Mouse (Mus musculus) heart, postnatal 36 days (tissue): ENCODE results near the gene Lair1. TPM values are rescaled to one million over a fixed set of nuclear protein-coding genes. Genes with fewer than 3 reads are reported as not detected.
A peak's percentile ranks its signal among the peaks of the same experiment; 100 is the strongest.
"Not testable (repeated sequence)": the region's sequence is repeated elsewhere in the genome, so short reads cannot be mapped to it uniquely, and the experiment has no call there.

Experiments
- DNase-seq, 2 experiments: peaks; one replicate each; pipeline ENCODE4 v3.0.0; 2021 to 2022
- intact Hi-C: fragments of 180-260 bp; cut with DNase I; formaldehyde crosslinking; loops from one replicate; pipeline ENCODE4 v1.15.1; 2025
- total RNA-seq, 2 experiments: library from RNA; stranded (reverse); gene quantifications; 2 replicates each; pipeline ENCODE4 v1.2.3; 2021

The Lair1 gene
- 1 to 10 TPM; 1.8 to 3.0 TPM for total RNA-seq

DNA sequence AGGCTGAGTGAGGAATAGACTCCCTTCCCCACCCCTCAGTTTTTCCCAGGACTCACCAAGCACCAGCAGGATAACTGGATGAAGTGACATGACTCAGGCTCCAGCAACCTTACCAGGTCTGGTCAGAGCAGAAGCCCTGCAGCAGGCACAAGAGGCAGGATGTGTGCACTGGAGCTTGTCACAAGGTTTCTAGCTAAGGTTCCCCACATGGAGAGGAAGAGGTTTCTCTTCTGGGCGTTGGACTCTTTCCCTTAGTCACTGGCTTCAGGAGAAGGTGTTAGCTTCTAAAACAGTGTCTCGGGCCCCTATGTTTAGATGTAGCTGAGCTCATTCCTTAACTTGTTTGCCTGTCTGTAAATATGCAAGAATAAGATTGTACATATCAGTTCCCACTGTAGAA is at the start of gene Lair1:
Gene Lair1 (minus strand): TSS at position 192 of the 400 bp plus-strand sequence.
- DNase-seq: no peak
- intact Hi-C loops: no loop called here

GRCm38 (mm10) chr7:4111766-4112165 is 48.8 kb upstream of the Lair1 start:
- DNase-seq: no peak

GRCm38 (mm10) chr7:4103411-4103810 is 40.4 kb upstream of the Lair1 start:
- intact Hi-C loops: loop anchor here (1.0 to 5.0 kb wide), 3 partner anchors 23 to 369 kb away; no protein-coding TSS in a partner anchor
- DNase-seq: peak in 1 of 2 experiments; percentile 21

More at GRCm38 (mm10) chr7:4111766-4112165, 48.8 kb upstream of the Lair1 start:
- intact Hi-C loops: no loop called here

DNA sequence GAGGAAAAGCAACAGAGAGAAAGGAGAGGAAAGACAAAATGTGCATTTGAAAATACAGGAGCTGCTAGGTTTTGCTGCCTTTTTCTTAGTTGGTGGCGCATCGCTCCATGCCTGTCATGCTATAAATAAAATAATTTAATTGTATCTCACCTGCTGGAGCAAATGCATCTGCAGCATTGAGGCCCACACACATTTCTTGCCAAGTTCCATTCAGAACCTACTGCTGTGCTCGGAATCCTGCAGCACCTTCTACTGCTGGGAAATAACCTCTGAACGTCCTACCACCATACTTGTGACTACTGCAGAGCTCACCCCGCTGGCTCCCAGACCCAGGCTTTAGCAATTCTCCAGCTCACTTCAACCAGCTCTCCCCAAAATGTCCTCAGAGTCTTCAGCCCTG is 38.1 kb upstream of the Lair1 start:
- no peak for DNase-seq
- intact Hi-C loops: loop anchor here (5.0 kb wide), 1 partner anchor 371 kb away; no protein-coding TSS in a partner anchor

- no peak for DNase-seq
- intact Hi-C loops: no loop called here
Observed at GRCm38 (mm10) chr7:4098832-4099231, 35.8 kb upstream of the Lair1 start.

GRCm38 (mm10) chr7:4098301-4098700 is 35.3 kb upstream of the Lair1 start:
- intact Hi-C loops: no loop called here
- no peak for DNase-seq

GRCm38 (mm10) chr7:4091170-4091569 is 28.2 kb upstream of the Lair1 start:
- no peak for DNase-seq
- intact Hi-C loops: no loop called here

GRCm38 (mm10) chr7:4088679-4089078 is 25.7 kb upstream of the Lair1 start:
- intact Hi-C loops: no loop called here

DNA sequence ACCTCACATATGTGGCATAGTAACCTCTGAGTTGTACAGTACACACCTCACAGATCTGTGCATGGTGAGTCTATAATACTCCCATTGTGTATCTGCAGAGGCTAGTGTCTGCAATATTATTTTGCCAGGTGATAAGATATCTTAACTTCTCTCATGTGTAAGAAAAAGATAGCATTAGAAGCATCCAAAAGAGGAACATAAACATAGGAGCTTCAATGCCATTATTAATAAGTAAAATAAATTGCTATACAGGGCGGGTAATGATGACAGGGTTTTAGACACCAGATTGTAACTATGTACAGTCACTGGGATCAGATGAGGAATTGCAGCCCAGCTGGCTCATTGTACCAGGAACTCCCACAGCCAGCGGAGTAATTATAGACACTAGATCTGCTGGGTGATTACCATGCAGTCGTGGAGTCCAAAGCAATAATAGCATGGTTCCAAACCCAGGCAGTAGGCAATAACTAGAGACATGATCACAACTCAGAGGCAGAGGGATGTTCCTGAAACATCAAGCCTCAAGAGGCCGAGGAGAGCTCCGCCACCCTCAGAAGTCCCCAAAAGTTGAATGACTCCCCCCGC is 25.0 kb upstream of the Lair1 start:
- DNase-seq: no peak
- intact Hi-C loops: no loop called here

More at GRCm38 (mm10) chr7:4088679-4089078, 25.7 kb upstream of the Lair1 start:
- DNase-seq: no peak

DNA sequence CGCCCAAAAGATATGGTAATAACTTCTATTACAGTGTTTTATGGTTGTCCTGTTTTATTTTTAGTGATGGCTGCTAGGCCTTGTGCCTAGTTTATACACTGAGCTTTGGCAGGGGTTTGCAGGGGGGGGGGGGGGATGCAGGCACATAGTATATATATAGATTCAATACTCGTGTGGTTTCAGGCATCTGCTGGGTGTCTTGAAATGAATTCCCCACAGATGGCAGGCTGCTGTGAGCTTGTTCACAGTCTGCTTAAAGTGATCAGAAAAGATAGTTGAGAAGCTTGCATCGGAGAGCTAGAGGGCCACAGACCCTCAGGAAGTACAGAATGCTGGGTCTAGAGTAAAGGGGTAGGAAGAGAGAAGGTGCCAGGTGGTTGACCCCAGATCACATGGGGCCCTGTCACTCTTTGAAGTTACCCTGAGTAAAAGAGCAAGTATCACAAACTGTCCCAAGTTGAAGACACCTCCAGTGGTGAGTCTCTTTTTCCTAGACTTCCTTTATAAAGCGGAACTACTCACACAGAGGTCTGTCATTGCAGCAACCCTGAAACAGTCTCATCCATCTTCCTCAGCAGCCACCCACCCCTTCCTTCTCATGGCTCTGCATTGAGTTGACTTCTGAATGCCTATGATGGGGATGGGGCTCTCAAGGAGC is 24.4 kb upstream of the Lair1 start:
- no peak for DNase-seq
- intact Hi-C loops: no loop called here

DNA sequence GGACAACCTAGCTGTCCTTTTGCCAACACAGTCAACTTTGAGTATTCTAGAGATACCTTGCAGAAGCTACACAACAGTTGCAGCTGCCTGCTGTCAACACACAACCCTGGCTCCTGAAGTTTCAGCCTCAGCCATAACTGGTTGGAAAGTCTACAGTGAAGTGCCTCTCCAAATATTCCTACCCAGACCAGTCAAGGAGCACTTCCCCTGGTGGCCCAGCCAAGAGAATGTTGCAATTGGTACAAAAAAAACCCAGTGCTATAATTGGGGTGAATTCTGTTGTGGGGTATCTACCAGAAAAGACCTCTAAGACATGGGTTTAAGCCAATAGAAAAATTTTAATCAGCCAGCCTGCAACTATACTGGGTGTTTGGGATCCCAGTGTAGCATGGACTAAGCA is 22.6 kb upstream of the Lair1 start:
- DNase-seq: no peak
- intact Hi-C loops: no loop called here

DNA sequence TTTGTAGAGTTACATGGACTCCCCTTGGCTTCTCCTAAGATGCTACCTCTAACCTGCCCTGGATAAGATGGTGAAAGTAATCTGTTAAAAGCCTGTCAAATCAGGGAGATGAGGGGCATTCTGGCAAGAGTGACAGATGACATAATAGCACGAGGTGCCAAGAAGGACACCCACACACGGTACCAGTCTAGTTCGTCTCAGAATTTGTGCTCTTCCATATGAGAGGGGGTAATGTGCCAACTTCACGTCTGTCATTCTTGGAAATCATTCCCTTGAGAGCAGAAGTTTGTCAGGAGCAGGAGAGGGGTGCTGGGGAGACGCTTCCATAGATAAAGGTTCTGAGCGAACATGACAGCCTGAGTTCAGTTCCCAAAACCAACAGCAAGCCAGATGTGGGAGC is 21.2 kb upstream of the Lair1 start:
- no peak for DNase-seq
- intact Hi-C loops: no loop called here

DNA sequence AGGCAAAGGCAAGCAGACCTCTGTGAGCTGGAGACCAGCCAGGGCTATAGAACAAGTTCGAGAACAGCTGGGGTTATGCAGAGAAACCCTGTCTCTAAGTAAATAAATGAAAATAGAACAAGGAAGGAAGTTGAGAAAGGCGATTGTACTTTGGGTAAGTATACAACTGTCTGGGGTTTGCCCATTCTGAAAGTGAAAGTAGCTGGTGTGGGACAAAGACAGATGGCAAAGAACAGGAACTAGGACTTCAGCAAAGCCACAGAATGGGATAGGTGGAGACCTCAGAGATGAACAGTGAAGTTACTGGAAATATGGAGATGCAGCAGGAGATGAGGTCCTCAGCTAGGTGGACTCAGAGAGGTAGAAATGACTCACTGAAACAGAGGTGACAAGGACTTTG is 19.8 kb upstream of the Lair1 start:
- DNase-seq: peak in 1 of 2 experiments; percentile 10
- intact Hi-C loops: no loop called here

DNA sequence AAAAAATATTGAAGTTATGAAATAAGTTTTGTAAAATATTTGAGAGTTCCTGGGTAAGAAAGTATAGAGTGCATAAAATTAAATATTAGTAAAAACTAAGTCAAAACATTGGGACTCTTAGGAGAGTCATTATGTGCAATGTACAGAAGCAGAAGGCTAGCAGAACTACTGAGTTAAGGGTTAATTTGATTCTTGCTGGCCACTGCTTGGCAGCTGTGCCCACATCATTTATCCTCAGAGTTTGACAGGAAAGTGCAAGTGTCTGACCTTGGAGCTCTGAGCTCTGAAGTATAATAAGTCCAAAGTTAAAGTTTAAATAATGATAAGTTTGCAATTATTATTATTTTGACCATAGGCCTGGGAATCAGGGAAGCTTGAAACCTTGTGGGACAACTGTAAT is 18.7 kb upstream of the Lair1 start:
- intact Hi-C loops: no loop called here

DNA sequence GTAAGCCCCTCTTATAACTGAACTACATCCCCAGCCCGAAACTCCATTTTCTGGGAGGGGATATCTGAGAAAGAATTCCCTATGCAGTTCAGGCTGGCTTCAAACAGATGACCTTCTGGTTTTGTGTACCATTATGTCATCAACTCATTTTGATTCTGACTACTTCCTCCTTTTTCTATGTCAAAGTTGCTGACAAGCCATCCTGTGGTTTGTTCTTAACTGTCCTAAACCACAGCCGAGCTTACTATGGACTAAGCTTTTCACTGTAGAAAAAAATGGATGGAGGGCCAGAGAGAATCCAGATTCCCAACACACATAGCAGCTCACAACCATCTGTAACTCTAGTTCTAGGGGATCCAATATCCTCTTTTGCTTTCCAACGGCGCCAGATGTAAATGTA is 17.5 kb upstream of the Lair1 start:
- intact Hi-C loops: no loop called here
- DNase-seq: no peak

More for the DNA sequence above, 18.7 kb upstream of the Lair1 start:
- DNase-seq: no peak

GRCm38 (mm10) chr7:4079511-4079910 is 16.5 kb upstream of the Lair1 start:
- DNase-seq: no peak
- intact Hi-C loops: no loop called here

GRCm38 (mm10) chr7:4073144-4073543 is 10.1 kb upstream of the Lair1 start:
- intact Hi-C loops: no loop called here
- DNase-seq: no peak

DNA sequence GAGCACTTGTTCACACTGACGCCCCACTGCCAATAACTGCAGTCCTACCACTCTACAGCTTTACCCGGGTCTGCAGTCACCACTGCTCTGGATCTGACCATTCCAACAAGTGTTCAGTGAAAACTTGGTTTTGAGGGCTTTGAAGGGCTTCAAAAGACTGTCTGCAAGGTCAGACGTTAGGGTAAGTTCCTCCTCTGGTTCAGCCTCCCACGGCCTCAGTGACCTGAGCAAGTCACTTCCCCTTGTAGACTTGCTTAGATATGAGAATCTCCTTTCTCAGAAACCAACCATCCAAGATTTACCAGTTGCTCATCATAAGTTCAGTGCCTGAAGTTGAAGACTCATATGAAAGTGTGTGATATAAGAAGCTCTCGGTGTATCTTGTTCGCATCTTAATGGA is 8.1 kb upstream of the Lair1 start:
- no peak for DNase-seq
- intact Hi-C loops: no loop called here

- DNase-seq: no peak
- intact Hi-C loops: no loop called here
Observed at GRCm38 (mm10) chr7:4063714-4064425, 866 bp upstream of the Lair1 start.

DNA sequence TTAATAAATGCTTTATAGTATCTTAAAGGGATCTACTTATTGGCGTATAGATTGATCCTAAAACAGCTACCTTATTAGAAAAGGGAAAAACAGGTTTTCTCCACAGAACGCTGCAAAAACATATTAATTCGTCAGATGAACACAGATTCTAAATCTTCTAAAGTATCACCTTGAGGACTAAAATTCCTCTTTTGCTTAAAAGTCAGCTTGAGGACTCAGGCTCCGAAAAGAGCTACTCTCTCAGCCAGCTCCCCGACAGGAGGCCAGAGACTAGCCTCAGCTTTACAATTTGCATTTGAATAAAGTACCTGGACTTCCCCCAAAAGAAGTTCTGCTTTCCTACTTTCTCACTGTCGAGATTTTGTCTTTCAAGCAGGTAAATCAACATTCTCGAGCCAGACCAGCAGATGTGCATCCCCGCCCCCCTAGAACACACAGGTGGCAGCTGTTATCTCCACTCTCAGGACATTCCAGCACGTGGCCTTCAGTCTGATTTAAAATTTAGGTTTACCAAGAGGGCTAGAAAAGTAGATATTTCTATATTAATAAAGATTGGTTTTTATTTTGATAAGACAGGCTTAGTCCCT is 2.3 kb downstream of the Lair1 start:
- DNase-seq, intact Hi-C loops: not testable (repeated sequence)

DNA sequence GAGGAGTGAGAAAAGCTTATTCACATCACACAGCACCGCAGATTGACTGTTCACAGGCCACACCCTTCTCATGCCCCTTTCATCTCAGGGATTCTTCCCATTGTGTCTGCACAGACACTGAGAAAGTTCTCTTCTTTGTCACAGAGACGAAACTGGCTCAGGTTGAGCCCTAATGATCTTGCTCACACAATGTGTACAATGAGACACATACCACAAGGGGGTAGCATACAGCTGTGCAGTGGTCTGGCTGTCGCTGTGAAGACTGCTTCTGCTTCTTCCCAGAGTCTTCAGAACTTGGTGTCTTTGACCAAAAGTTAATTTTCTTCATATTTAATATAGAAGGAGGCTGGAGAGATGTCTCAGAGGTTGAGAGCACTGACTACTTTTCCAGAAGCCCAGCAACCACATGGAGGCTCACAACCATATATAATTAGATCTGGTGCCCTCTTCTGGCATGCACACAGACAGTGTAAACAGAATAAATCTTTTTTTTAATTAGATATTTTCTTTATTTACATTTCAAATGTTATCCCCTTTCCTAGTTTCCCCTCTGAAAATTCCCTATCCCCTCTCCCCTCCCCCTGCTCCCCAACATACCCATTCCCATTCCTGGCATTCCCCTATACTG is 36.1 kb downstream of the Lair1 start:
- intact Hi-C loops: loop anchor here (5.0 kb wide), 1 partner anchor 400 kb away; no protein-coding TSS in a partner anchor
- DNase-seq: peak in 1 of 2 experiments; percentile 19
